Mouse (Mus musculus) forebrain, embryonic 12.5 days (tissue): Measurements from ENCODE around the gene Nid2. TPM values are rescaled to one million over a fixed set of nuclear protein-coding genes. Genes with fewer than 3 reads are reported as not detected.

Experiments
- ATAC-seq: fragments of 200-750 bp; cut with Nextera tagmentation; 2 replicates; pipeline ENCODE4 v1.8.0; 2017; ENCODE audit warnings: moderate TSS enrichment; ENCODE audit not compliant: low FRiP score
- H3K27ac ChIP-seq: fragments of 300-500 bp; sonication (generic); 2 replicates; pipeline ENCODE4 v1.5.1; 2016; ENCODE audit warnings: mild to moderate bottlenecking
- H3K27me3 ChIP-seq: fragments of 300-500 bp; sonication (generic); 2 replicates; pipeline ENCODE4 v1.6.1; 2016; ENCODE audit warnings: mild to moderate bottlenecking
- H3K36me3 ChIP-seq: fragments of 300-500 bp; sonication (generic); replicated peaks from 2 replicates; pipeline ENCODE4 v1.6.1; 2016; ENCODE audit warnings: mild to moderate bottlenecking
- H3K4me1 ChIP-seq: fragments of 300-500 bp; sonication (generic); 2 replicates; pipeline ENCODE4 v1.6.1; 2016
- H3K4me2 ChIP-seq: fragments of 300-500 bp; sonication (generic); 2 replicates; pipeline ENCODE4 v1.6.1; 2016; ENCODE audit warnings: mild to moderate bottlenecking, moderate library complexity
- H3K4me3 ChIP-seq: fragments of 300-500 bp; sonication (generic); replicated peaks from 2 replicates; pipeline ENCODE4 v1.5.1; 2016; ENCODE audit warnings: mild to moderate bottlenecking
- H3K9ac ChIP-seq: fragments of 300-500 bp; sonication (generic); 2 replicates; pipeline ENCODE4 v1.6.1; 2016; ENCODE audit warnings: mild to moderate bottlenecking
- H3K9me3 ChIP-seq: fragments of 300-500 bp; sonication (generic); 2 replicates; pipeline ENCODE4 v1.6.1; 2016
- WGBS: fragments of 180-500 bp; shearing (Covaris S2); methylation state at CpG from one replicate; pipeline ENCODE4 v1.1.7; 2016; 5-methylcytosine and 5-hydroxymethylcytosine counted together
- polyA plus RNA-seq: library from polyadenylated mRNA; unstranded; fragments of >200 nt; fragmentation: Nextera tagmentation; extraction: Ambion mirVana; gene quantifications from 2 replicates; pipeline ENCODE4 v1.2.1, GENCODE M21; 2016

The Nid2 gene
- polyA plus RNA-seq, 1 experiment from 2014 or later = 39.4 TPM

DNA sequence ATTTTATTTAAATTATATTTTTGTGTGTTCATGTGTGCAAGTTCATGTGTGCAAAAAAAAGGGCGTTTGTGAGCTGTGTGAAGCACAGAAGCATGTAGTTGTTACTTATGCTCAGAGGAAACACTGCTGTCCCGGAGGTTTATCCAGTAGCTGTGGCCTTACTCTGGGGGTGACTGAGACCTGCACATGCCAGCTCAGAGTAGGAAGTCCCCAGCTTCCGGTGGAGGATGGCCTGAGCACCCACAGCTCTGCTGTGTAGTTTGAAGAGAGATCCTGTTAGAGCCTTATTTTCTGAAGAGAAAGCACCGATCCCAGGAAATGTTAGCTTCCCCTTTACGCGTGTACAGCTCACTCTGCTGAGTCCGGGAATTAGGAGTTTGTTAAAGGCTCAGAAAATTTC lies 20.1 kb downstream of the Nid2 start:
- H3K9me3 ChIP-seq = no peaks in the 10 kb centered on the region
- H3K27ac ChIP-seq = no peak overlapping the region
- peaks cover 4% of the 10 kb centered on the region; the same call in 1 of the 2 replicates for H3K36me3 ChIP-seq
- WGBS = 84% methylated on average over 7 of the region's 7 CpGs
- H3K4me2 ChIP-seq = no peak overlapping the region
- H3K27me3 ChIP-seq = no peaks in the 10 kb centered on the region
- no peak overlapping the region for H3K4me3 ChIP-seq
- H3K4me1 ChIP-seq = peaks cover 24% of the 10 kb centered on the region
- ATAC-seq = no peak
- no peak overlapping the region for H3K9ac ChIP-seq

DNA sequence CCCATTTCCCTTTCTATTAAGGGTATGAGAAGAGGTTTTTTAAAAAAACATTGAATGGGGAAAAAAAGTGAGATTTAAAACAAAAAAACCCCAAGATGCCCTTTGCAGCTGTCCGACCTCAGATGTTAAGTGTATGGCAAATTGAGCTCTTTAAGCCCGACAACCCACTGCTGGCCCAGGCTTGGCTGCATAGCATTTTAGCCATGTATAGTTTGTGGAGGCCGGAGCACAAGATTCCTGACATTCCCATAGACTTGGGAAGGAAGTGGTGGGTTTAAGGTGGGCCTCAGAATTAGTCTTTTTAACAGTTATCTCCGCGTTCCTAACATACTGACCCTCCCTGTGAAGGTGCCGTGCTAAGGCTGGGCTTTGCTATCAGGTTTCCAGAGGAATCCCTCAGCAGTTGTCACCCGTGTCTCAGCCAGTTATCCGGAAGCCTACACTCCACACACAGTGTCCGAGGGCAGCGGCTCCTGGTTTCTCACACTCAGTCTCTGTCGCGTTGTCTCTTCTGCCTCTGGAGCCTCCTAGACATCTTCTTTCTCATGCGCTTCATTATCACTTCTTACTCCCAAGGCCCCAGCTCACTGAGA lies 23.1 kb downstream of the Nid2 start:
- H3K9me3 ChIP-seq = no peaks in the 10 kb centered on the region
- peaks cover 16% of the 10 kb centered on the region for H3K4me1 ChIP-seq
- no peaks in the 10 kb centered on the region for H3K36me3 ChIP-seq
- no peak overlapping the region for H3K4me3 ChIP-seq
- no peak overlapping the region for H3K27ac ChIP-seq
- no peak overlapping the region for H3K9ac ChIP-seq
- no peak overlapping the region for H3K4me2 ChIP-seq
- 86% methylated on average over 13 of the region's 13 CpGs for WGBS
- ATAC-seq = no peak
- no peaks in the 10 kb centered on the region for H3K27me3 ChIP-seq

DNA sequence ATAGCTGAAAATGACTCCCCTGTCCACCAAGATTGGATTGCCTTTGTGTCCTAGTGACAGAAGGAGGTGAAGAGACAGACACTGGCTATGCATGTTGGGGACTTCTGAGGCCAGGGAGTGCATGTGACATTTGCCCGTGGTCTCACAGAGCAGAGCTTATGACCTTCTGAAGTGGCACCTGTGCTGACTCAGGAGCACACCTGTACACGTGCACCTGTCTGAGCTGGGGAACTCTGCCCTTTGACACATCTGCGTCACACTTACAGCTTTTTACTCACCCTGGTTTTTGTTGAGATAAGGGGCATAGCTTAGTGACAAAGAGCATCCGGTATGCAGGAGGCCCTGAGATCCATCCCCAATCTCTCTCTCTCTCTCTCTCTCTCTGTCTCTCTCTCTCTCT lies 24.4 kb downstream of the Nid2 start:
- ATAC-seq = no peak
- no peak overlapping the region for H3K4me3 ChIP-seq

DNA sequence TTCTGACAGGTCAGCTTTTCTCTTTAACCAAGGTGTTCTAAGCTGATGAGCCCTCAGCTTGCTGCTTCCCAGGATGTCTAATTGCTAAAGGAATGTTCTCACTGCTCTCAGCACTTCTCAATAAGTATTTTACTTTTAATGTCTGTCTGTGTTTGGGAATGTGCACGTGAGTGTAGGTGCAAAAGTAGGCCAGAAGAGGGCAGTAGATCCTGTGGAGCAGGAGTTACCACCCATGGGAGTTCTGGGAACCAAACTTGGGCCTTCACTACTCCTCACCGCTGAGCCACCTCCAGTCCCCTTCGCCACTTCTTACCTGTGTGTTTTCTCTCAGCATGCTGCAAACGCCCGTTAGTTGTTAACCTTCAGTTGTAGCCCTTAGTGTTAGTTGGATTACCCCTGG lies 25.1 kb downstream of the Nid2 start:
- ATAC-seq = no peak
- Histone ChIP-seq H3K9me3 (no peaks in the 10 kb centered on the region), H3K27me3 (no peaks in the 10 kb centered on the region), H3K4me2 (no peak overlapping the region), H3K27ac (no peak overlapping the region), H3K9ac (no peak overlapping the region), H3K36me3 (no peaks in the 10 kb centered on the region), H3K4me3 (no peak overlapping the region), H3K4me1 (0 out of 2 replicates have a peak, but pooled peaks cover 4% of the 10 kb centered on the region)
- 95% methylated on average over 5 of the region's 5 CpGs for WGBS

More for the DNA sequence above, 24.4 kb downstream of the Nid2 start:
- Histone ChIP-seq H3K27me3 (no peaks in the 10 kb centered on the region), H3K36me3 (no peaks in the 10 kb centered on the region), H3K27ac (no peak overlapping the region), H3K9ac (no peak overlapping the region), H3K9me3 (no peaks in the 10 kb centered on the region), H3K4me2 (no peak overlapping the region), H3K4me1 (0 out of 2 replicates have a peak, but pooled peaks cover 8% of the 10 kb centered on the region)
- 94% methylated on average over 4 of the region's 4 CpGs for WGBS

DNA sequence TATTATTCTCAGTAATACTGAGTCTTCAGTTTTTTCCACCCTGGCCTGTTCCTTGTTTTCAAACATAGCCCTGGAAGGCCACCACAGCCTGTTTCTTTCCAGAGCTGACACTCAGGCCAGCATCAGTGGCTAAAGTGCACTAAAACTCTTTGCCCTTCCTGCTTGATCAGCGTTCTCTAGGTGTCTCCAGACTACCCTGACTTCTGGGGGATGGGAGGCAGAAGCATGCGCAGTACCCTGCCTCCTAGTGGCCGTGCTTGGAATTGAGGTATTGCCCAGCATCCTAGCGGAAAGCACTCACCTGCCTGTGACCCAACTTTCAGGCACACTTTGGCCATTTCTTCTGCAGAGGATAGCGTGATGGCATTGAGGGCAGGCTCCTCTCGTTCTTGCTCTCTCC lies 25.8 kb downstream of the Nid2 start:
- Histone ChIP-seq H3K4me2 (no peak overlapping the region), H3K27ac (no peak overlapping the region), H3K4me1 (0 out of 2 replicates have a peak, but pooled peaks cover 4% of the 10 kb centered on the region), H3K9ac (no peak overlapping the region), H3K36me3 (no peaks in the 10 kb centered on the region), H3K27me3 (no peaks in the 10 kb centered on the region), H3K4me3 (no peak overlapping the region), H3K9me3 (no peaks in the 10 kb centered on the region)
- 44% methylated on average over 6 of the region's 6 CpGs for WGBS
- no peak for ATAC-seq

DNA sequence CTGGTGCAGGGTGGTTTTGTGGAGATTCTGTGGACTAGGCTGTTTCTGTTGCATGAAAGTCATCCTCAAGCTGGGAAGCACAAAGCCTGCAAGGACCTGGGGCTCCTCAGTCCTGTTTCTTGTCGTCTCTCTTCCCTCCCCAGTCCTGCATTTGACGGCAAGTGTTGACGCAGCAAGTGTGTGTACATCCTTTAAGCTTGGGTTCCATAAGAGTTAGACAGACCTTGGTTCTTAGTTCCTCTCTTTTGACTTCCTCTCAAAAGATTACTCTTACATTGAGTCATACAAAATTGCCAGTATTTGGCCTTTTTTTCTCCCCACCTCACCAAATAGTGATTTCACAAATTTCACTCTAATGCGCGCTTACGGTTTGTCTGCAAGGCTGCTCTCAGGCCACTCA lies 26.3 kb downstream of the Nid2 start:
- H3K4me3 ChIP-seq = no peak overlapping the region
- H3K27ac ChIP-seq = no peak overlapping the region
- WGBS = 95% methylated on average over 6 of the region's 6 CpGs
- no peaks in the 10 kb centered on the region for H3K27me3 ChIP-seq
- H3K9ac ChIP-seq = no peak overlapping the region
- no peaks in the 10 kb centered on the region for H3K36me3 ChIP-seq
- 0 out of 2 replicates have a peak, but pooled peaks cover 2% of the 10 kb centered on the region for H3K4me1 ChIP-seq
- no peak overlapping the region for H3K4me2 ChIP-seq
- no peaks in the 10 kb centered on the region for H3K9me3 ChIP-seq
- ATAC-seq = no peak

DNA sequence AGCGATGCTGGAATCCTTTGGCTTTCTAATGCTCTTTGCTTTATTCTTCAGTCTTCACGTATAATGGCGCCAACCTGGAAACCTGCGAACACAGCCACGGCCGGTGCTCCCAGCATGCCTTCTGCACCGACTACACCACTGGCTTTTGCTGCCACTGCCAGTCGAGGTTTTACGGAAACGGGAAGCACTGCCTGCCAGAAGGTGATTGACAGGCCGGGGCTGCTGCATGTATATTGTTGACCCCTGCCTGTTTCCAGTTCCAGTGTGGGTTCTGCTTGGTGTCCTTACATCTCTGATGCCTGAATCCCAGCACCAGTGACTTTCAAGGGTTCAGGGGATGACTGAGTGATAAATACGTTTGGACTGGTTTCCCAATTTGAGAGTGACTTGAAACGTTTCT lies 26.9 kb downstream of the Nid2 start:
- Histone ChIP-seq H3K9me3 (no peaks in the 10 kb centered on the region), H3K27me3 (no peaks in the 10 kb centered on the region), H3K4me2 (no peak overlapping the region), H3K4me1 (no peaks in the 10 kb centered on the region), H3K9ac (no peak overlapping the region), H3K27ac (no peak overlapping the region), H3K4me3 (no peak overlapping the region), H3K36me3 (no peaks in the 10 kb centered on the region)
- no peak for ATAC-seq
- 91% methylated on average over 13 of the region's 13 CpGs for WGBS

DNA sequence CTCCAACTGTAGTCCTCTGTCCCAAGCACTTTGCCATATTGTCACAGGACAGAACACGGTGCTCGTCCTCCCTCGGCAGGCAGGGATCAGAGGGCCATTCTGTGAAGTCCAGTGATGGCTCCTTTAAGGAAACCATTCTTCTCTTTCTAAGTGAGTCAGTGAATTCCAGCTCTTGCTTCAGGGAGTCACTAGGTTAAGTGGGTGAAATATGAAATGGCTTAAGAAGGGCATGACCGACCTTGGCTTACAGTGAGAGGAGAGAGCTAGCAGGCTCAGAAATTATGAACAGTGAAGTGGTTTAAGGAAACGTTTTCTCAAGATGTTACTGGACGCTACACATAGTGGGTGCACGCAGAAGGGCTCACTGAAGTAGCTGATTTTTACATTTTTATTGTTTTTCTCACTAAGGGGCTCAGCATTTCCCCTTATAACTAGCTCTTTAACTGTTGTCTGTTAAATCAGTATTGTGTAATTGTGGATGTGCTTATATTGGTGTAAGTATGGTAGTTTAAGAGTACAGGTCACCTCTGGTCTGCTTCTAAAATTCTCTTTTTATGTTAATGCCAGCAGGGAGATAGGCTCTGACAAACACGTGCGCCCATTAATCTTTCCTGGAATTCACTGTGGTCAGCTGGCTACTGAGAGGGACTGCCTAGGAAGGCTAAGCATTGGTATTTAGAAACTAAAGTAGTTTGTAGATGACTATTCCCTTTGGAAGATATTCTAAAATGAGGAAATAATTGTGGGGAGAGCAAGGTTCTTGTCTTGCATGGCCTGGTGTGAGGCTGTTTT lies 34.9 kb downstream of the Nid2 start:
- 86% methylated on average over 9 of the region's 9 CpGs for WGBS
- Histone ChIP-seq H3K27me3 (no peaks in the 10 kb centered on the region), H3K9me3 (no peaks in the 10 kb centered on the region), H3K36me3 (no peaks in the 10 kb centered on the region), H3K9ac (no peak overlapping the region), H3K27ac (no peak overlapping the region), H3K4me3 (no peak overlapping the region), H3K4me1 (no peaks in the 10 kb centered on the region), H3K4me2 (no peak overlapping the region)
- ATAC-seq = no peak

DNA sequence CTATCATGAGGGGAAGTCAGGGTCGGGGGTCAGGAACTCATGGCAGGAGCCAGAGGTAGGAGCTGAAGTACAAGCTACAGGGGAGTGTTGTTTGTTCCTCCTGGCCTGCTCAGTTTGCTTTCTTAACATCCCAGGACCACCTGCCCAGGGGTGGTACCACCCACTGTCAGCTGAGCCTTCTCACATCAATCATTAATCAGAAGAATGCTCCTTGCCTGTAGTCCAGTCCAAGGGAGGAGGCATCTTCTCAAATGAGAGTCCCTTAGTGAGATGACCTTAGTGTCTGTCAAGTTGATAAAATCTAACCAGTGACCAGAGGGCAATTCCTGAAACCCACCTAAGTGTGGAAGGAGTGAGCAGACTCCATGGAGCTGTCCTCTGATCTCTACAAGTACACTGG lies 37.4 kb downstream of the Nid2 start:
- WGBS = 76% methylated on average over 1 of the region's 1 CpGs
- ATAC-seq = no peak
- Histone ChIP-seq H3K27ac (no peak overlapping the region), H3K9me3 (no peaks in the 10 kb centered on the region), H3K36me3 (no peaks in the 10 kb centered on the region), H3K4me3 (no peak overlapping the region), H3K4me2 (no peak overlapping the region), H3K4me1 (no peaks in the 10 kb centered on the region), H3K27me3 (no peaks in the 10 kb centered on the region), H3K9ac (no peak overlapping the region)

DNA sequence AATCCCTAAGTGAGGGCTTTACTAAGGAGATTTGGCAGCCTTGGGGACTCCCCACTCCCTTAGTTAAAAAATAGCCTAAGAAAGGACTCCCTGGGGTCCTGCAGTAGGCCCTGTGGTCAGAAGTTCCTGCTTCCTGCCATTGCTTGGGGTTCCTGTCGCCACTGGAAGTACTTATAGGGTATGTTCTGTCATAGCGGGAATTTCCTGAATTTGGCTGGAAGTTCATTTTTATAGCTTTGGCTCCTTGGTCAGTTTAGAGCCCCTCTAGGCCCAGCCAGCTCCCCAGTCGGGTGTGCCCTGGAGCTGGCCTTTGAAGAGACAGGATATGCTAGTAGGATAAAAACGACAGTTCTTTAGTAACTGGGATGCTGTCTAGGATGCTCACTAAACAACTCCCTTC lies 43.8 kb downstream of the Nid2 start:
- Histone ChIP-seq H3K9me3 (no peaks in the 10 kb centered on the region), H3K36me3 (no peaks in the 10 kb centered on the region), H3K4me3 (no peak overlapping the region), H3K4me1 (no peaks in the 10 kb centered on the region), H3K27me3 (no peaks in the 10 kb centered on the region), H3K9ac (no peak overlapping the region), H3K27ac (no peak overlapping the region), H3K4me2 (no peak overlapping the region)
- ATAC-seq = no peak
- 75% methylated on average over 4 of the region's 4 CpGs for WGBS

DNA sequence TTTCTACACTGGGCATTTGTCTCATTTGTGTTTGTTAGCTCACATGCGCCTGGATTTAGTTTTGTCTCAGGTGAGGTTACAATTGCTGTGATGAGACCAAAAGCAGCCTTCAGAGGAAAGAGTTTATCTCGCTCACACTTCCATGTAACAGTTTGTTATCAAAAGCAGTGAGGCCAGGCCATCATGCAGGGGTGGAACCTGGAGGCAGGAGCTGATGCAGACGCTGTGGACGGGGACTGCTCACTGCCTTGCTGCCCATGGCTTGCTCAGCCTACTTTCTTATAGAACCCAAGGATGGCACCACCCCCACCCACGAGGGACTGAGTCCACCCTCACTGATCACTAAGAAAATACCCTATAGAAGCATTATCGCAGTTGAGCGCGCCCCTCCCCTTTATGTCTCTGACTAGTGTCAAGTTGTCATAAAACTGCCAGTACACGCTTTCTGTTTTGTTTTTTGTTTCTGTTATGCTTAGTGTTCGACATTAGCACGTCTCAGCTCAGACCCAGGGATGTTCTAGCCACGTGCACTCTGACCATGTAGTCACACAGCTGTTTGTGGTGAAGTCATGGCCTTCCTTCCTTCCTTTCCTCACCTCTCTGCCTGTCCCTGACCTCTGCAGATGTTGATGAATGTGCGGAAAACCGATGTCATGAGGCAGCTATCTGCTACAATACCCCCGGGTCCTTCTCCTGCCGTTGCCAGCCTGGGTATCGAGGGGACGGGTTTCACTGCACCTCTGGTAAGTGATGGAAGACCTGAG lies 45.7 kb downstream of the Nid2 start:
- no peaks in the 10 kb centered on the region for H3K9me3 ChIP-seq
- H3K27me3 ChIP-seq = no peaks in the 10 kb centered on the region
- H3K4me2 ChIP-seq = no peak overlapping the region
- no peak overlapping the region for H3K9ac ChIP-seq
- H3K4me1 ChIP-seq = no peaks in the 10 kb centered on the region
- WGBS = 89% methylated on average over 18 of the region's 18 CpGs
- no peak overlapping the region for H3K27ac ChIP-seq
- ATAC-seq = no peak
- no peak overlapping the region for H3K4me3 ChIP-seq
- no peaks in the 10 kb centered on the region; the same call in 1 of the 2 replicates for H3K36me3 ChIP-seq

DNA sequence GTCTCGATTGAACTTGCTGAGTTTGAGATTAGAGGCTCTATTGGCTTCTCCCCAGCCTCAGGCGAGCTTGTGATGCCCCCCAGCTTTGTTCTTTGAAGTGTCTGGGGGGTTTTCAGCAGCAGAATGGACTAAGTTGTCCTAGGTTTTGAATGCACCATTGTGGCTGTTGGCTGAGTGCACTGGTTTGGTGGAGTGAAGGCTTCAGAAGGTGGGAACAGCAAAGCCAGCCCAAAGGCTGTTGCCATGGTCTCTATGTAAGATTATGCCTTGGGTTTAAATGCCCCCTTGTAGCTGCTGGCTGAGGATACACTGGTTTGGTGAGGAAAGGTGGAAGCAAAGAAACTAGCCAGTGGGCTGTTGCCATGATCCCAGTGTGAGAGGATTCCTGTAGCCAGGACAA lies 49.4 kb downstream of the Nid2 start:
- WGBS = 42% methylated on average over 2 of the region's 2 CpGs
- ATAC-seq = no peak
- H3K9ac ChIP-seq = no peak overlapping the region

More for the DNA sequence above, 49.4 kb downstream of the Nid2 start:
- peaks cover 7% of the 10 kb centered on the region; the same call in 1 of the 2 replicates for H3K4me1 ChIP-seq
- no peak overlapping the region for H3K4me2 ChIP-seq
- no peak overlapping the region for H3K4me3 ChIP-seq
- no peaks in the 10 kb centered on the region for H3K27me3 ChIP-seq
- peaks cover 5% of the 10 kb centered on the region; the same call in 1 of the 2 replicates for H3K36me3 ChIP-seq
- no peak overlapping the region for H3K27ac ChIP-seq
- H3K9me3 ChIP-seq = no peaks in the 10 kb centered on the region
